Mouse (Mus musculus) urinary bladder, postnatal 4 days (tissue): ENCODE measurements at regions not wholly inside any gene's neighbourhood (a gene's known extent, or its start where the extent isn't known, plus 50 kb on each side); places are given as distances from the start of the nearest gene placed in this dataset.
A peak's percentile ranks its signal among the peaks of the same experiment; 100 is the strongest.

Experiments
- DNase-seq, 2 experiments: peaks; one replicate each; pipeline ENCODE4 v3.0.0; 2021 to 2022; ENCODE audit warnings: low spot score in 2 of 2

DNA sequence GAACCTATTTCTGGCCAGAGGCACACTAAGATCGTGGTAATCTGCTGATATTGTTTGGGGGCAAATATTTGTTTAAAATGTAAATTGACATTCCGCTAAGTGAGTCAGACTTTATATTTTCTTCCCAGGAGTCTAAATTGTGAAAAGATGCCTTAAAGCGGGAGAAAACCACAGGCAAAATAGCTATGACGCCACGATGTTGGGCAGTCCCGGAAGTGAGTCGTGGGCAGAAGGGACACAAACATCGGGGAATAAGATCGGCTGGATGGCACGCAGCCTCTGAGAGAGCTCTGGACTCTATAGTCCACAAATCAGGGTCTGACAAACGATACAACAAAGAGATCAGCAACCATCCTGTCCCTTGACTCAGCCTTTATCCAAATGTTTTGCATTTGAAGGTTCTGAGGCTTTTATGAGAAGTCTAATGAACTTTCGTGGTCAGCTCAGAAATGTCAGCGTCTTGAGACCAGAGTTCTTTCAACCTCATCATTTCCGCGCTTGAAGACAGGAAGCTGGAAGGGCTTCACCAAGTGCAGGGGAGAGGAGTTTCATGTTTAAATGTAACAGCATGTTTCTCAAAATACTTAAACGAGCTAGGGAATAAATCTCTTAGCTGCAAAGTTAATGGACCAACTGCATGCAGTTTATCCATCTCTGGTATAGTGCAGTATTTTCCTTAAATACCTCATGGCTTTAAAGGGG, 472.2 kb upstream of the Intu start:
- no peak for DNase-seq

GRCm38 (mm10) chr3:40070137-40070667, 460.9 kb upstream of the Intu start:
- no peak for DNase-seq

DNA sequence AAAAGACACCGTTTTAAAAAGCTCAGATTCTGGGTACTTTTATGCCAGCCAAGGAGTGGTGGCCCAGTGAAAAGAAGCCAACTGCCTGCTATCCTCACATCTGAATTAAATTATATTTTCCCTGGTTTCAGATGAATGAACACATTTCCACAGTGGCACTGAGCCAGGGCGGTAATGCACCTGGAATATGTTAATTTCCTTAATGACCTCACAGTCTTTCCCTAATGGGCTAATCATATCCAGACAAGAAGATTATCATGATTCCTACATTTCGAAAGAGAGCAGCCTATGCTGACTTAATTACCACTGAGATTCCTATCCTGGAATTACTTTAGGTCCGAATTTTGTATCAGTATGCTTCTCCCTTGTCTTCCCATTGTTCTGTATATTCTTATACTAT, 454.3 kb upstream of the Intu start:
- DNase-seq = no peak

GRCm38 (mm10) chr3:40085116-40085515, 446.0 kb upstream of the Intu start:
- DNase-seq = no peak

GRCm38 (mm10) chr3:40091773-40092343, 439.2 kb upstream of the Intu start:
- DNase-seq = no peak

GRCm38 (mm10) chr3:40092765-40093368, 438.2 kb upstream of the Intu start:
- no peak for DNase-seq

DNA sequence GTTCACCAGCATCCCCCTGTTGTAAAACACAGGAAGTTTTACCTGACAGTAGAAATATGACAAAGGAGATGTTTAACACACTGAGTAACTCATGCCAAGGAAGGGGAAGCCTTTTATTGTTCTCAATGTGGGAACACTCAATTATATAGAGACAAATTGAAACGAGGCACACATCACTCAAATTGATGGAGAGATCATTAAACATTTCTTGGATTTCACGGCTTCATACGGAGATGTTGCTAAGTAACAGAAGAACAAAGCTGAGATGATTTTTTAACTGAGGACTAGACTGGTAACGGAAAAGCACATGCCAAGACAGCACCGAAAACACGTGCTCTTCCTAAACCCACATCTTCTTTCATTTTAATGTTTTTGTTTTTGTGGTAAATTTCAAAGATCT, 437.0 kb upstream of the Intu start:
- DNase-seq = no peak

- DNase-seq = no peak
Observed at GRCm38 (mm10) chr3:40094701-40095100, 436.4 kb upstream of the Intu start.

GRCm38 (mm10) chr3:40102698-40103097, 428.4 kb upstream of the Intu start:
- DNase-seq = no peak

GRCm38 (mm10) chr3:40114811-40115210, 416.3 kb upstream of the Intu start:
- DNase-seq = peak in 1 of 2 experiments; percentile 23

- no peak for DNase-seq
Observed at GRCm38 (mm10) chr3:40118551-40118950, 412.5 kb upstream of the Intu start.

DNA sequence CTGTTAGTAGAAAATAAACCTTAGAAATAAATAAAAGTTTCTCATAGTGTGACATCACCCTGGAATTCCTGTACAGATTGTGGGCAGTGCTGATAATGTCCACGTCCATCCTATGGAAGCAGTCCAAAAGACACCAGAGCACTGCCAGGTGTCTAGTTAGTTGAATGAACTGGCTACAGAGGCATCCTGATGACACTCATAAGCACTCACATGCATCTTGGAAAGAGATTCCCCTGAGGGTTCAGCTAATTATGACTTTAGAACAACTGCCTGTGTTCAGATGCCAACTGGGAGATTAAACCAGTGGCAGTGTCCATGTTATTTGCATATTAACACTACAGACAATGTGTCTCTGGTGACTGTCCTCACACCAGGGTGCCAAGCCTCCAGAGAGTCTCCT, 411.6 kb upstream of the Intu start:
- no peak for DNase-seq

GRCm38 (mm10) chr3:40120298-40120875, 410.7 kb upstream of the Intu start:
- peak in 1 of 2 experiments; percentile 22 for DNase-seq

GRCm38 (mm10) chr3:40123558-40124236, 407.4 kb upstream of the Intu start:
- no peak for DNase-seq

- DNase-seq = no peak
Observed at GRCm38 (mm10) chr3:40126903-40127302, 404.2 kb upstream of the Intu start.

DNA sequence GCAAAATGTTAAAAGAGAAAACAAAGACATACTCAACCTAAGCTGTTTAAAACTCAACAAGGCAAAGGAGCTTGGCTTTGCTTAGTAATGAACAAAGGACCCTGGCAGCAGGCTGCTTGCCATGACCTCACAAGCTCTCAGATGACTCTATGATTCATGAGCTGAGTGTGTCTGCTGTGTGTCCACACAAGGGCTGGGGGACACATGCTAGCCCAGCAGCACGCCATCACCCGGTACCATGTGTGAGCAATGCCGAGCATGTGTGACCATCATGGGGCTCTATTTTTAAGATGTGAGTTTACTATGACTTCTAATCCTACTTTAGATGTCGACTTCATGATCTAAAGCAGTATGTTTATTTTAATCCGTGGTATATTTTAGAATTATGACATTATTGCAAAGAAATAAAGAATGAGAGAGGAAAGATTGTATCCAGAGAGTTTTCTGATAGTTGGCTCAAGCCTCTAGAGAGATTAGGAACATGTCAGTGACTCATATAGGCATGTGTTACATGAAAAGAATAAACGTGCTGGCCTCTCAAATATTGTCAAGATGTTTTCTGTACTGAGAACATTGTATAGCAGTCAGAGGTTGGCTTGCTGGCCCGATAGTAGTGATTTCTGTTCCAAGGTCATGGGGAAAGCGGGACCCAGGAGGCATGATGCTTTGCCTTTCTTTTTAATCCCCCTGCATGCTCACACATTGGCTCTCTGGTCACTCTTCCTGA, 400.1 kb upstream of the Intu start:
- DNase-seq = no peak

GRCm38 (mm10) chr3:40138671-40139070, 392.4 kb upstream of the Intu start:
- no peak for DNase-seq

DNA sequence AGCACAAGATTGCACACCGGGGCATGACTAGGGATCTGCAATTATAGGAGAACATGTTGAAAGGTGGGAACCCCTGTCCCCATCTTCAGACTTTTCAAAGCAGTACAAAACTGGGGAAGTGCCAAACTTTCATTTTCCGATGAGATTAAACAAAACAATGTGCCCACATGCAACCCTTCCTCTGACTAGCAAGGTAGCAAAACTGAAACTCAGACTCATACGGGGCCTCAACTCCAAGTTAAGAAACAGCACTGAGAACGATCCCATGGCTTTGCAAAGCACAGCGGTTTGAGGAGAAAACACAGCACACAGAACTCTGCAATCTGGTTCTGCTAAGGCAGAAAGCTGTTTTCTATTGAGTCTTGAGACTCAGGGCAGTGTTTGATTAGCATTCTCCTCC, 388.9 kb upstream of the Intu start:
- no peak for DNase-seq

DNA sequence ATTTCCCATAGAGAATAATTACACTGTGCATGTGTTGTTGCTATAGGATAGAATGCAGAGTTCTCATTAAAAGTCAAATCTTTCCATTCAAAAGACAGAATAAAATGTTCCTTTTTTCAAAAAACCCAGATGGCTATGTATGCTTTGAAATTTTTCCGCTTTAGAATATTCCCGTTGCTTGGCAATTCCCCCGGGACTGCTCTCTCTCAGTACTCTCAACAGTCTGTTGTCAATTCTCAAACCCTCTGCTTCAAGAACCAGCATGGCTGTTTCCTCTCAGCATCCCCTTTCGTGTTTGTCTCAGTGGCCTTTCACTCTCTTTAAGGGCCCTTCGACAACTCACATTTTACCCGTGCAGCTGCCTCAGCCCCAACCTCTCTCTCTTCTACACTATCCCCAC, 372.5 kb upstream of the Intu start:
- no peak for DNase-seq

DNA sequence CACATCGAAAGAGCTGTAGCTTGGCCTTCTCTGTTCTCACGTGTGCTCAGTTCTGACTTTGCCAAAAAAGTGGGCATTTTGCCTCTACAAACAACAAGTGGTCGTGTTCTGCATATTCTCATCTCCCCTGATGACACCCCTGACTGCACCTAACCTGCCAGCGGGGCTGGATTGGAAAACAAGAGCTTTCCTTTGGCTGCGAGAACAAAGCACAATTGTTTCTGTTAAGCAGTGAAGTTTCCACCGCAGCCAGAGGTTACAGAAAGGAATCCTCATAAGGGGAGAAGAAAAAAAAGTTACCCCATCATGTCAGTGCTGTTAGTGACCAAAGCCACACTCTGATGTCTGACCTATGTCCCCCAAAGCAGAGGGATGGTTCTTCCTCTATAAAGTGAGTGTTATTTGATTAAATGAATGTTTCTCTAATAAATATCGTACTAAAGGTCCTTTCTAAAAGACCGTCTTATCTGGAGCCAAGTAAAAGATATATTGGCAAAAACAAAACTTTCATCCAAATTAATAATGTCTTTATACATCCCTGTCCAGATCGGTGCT, 371.4 kb upstream of the Intu start:
- no peak for DNase-seq

- DNase-seq = no peak
Observed at GRCm38 (mm10) chr3:40164181-40164580, 366.9 kb upstream of the Intu start.
